Mouse (Mus musculus): ENCODE measurements around the gene Bcar3.

DNA sequence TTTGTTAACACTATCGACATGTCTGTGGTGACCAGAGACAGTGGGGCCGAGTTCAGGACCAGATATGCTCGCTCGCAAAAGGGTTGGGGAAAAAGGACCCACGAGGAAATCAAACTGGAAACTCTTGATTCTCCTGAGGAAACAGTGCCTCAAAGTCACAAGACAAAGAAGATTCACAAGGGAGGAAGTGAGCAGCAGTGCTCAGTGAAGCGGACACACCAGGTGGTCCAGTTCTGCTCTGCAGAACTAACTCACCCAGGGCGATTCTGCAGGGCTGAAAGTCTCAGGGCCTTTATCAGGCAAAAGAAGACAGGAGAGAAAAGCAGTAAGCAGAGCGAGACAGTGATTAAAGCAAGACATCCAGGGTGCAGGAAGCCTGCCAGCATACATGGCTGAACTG, 112.5 kb downstream of the Bcar3 start:
- TF ChIP-seq POLR2A (IDR thresholded peaks at IDR 0.05; ENCODE audit: control insufficient read depth, extremely low read depth, insufficient read depth, low read length, poor library complexity) (no peak), CTCF (IDR thresholded peaks at IDR 0.05; ENCODE audit: borderline replicate concordance, control insufficient read depth, extremely low read depth, insufficient read depth, low read length, poor library complexity) (no peak)
